Mouse (Mus musculus) intestine, embryonic 16.5 days (tissue): Measurements from ENCODE around the gene Pwp1. TPM values are rescaled to one million over a fixed set of nuclear protein-coding genes. Genes with fewer than 3 reads are reported as not detected.

ENCODE experiments used
- polyA plus RNA-seq: library from polyadenylated mRNA; unstranded; fragments of >200 nt; fragmentation: Nextera tagmentation; extraction: Ambion mirVana; gene quantifications from 2 replicates; pipeline ENCODE4 v1.2.1, GENCODE M21; 2015

Pwp1 gene
- polyA plus RNA-seq, 1 experiment from 2014 or later, result 59.1 TPM

Other genes with a start within 250 kb of the Pwp1 start
- 11.6 and 12.7 TPM in 2 replicates for gene Prdm4, start 87.6 kb downstream of the Pwp1 start, polyA plus RNA-seq
- gene Ascl4, start 98.2 kb downstream of the Pwp1 start, polyA plus RNA-seq, result 0.06 and 0.18 TPM in 2 replicates
- gene Rtcb, start 128.3 kb downstream of the Pwp1 start, polyA plus RNA-seq, result 146 and 157 TPM in 2 replicates
- gene Bpifc, start 182.4 kb downstream of the Pwp1 start, polyA plus RNA-seq, result 0.05 TPM in 1 of 2 replicates, not detected in the other
- 29.9 and 32.8 TPM in 2 replicates for gene Fbxo7, start 192.5 kb downstream of the Pwp1 start, polyA plus RNA-seq